Mouse (Mus musculus) neural tube, embryonic 15.5 days (tissue): ENCODE results near the gene Gm19426. TPM values are rescaled to one million over a fixed set of nuclear protein-coding genes. Genes with fewer than 3 reads are reported as not detected.

ENCODE experiments used
- ATAC-seq: fragments of 200-750 bp; cut with Nextera tagmentation; 2 replicates; pipeline ENCODE4 v1.8.0; 2017; ENCODE audit warnings: mild to moderate bottlenecking, moderate TSS enrichment, moderate library complexity; ENCODE audit not compliant: low FRiP score
- H3K27ac ChIP-seq: fragments of 300-500 bp; sonication (generic); replicated peaks from 2 replicates; pipeline ENCODE4 v1.5.1; 2015; ENCODE audit warnings: mild to moderate bottlenecking, inconsistent platforms
- H3K27me3 ChIP-seq: fragments of 300-500 bp; sonication (generic); replicated peaks from 2 replicates; pipeline ENCODE4 v1.6.1; 2015; ENCODE audit warnings: inconsistent platforms
- H3K36me3 ChIP-seq: fragments of 300-500 bp; sonication (generic); 2 replicates; pipeline ENCODE4 v1.6.1; 2015; ENCODE audit warnings: inconsistent platforms
- H3K4me1 ChIP-seq: fragments of 300-500 bp; sonication (generic); 2 replicates; pipeline ENCODE4 v1.6.1; 2015; ENCODE audit warnings: inconsistent platforms
- H3K4me2 ChIP-seq: fragments of 300-500 bp; sonication (generic); 2 replicates; pipeline ENCODE4 v1.6.1; 2015; ENCODE audit warnings: inconsistent platforms, mild to moderate bottlenecking, moderate library complexity
- H3K4me3 ChIP-seq: fragments of 300-500 bp; sonication (generic); replicated peaks from 2 replicates; pipeline ENCODE4 v1.5.1; 2015; ENCODE audit warnings: mild to moderate bottlenecking, inconsistent platforms
- H3K9ac ChIP-seq: fragments of 300-500 bp; sonication (generic); replicated peaks from 2 replicates; pipeline ENCODE4 v1.6.1; 2015; ENCODE audit warnings: mild to moderate bottlenecking, inconsistent platforms
- H3K9me3 ChIP-seq: fragments of 300-500 bp; sonication (generic); replicated peaks from 2 replicates; pipeline ENCODE4 v1.6.1; 2016; ENCODE audit warnings: inconsistent platforms
- WGBS: fragments of 180-500 bp; shearing (Covaris S2); methylation state at CpG from one replicate; pipeline ENCODE4 v1.1.7; 2015; ENCODE audit warnings: mixed read lengths; 5-methylcytosine and 5-hydroxymethylcytosine counted together
- polyA plus RNA-seq: library from polyadenylated mRNA; unstranded; fragments of >200 nt; fragmentation: Nextera tagmentation; extraction: Ambion mirVana; gene quantifications from 2 replicates; pipeline ENCODE4 v1.2.1, GENCODE M21; 2015

Gm19426 gene
- polyA plus RNA-seq, result 5.0 and 5.9 TPM in 2 replicates

DNA sequence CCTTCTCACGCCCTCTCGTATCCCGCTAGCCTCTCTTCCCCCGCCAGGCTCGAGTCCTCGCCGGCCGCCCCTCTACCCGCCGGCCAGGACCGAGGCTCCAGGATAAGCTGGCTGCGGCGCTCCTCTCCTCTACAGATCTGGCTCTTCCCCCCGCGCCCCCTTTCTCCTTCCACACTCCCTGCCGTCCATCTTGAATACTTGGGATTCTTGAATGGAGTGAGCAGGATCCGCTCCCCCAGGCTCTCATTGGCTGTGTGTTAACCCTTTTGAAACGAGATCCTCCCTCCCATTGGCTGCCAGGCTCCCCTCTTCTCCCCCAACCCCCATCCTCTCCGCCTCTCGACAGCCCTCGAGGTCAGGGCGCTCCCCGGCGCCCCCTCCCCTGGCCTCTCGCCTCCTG is at the start of gene Gm19426:
Gm19426 (minus strand) TSS at position 95 of the 400 bp plus-strand sequence.
- ATAC-seq, result peak; percentile 94
- WGBS, result under 1% methylated on average over 25 of the region's 25 CpGs

DNA sequence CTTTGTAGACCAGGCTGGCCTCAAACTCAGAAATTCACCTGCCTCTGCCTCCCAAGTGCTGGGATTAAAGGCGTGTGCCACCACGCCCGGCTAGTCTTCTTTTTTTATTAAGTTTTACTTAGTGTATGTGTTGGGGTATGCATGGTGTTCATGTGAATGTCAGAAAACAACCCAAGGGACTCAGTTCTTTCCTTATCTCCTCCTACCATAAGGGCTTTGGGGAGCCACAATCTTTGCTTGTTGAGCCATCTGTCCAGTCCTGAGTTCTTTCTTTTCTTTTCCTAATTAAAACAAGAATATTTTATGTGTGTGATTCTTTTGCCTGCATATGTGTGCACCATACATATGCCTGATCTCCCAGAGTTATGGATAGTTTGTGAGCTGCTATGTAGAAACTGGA is 49.7 kb upstream of the Gm19426 start:
- H3K9me3 ChIP-seq, result no peaks in the 10 kb centered on the region
- H3K9ac ChIP-seq, result no peak overlapping the region
- peaks cover 6% of the 10 kb centered on the region for H3K4me1 ChIP-seq
- no peak overlapping the region for H3K4me2 ChIP-seq
- WGBS, result 88% methylated on average over 3 of the region's 3 CpGs
- no peak for ATAC-seq
- no peak overlapping the region for H3K27ac ChIP-seq
- no peaks in the 10 kb centered on the region for H3K36me3 ChIP-seq
- H3K4me3 ChIP-seq, result no peak overlapping the region
- no peaks in the 10 kb centered on the region for H3K27me3 ChIP-seq

More for the DNA sequence above, at the start of gene Gm19426:
- H3K9ac ChIP-seq, result peak within 1 kb of the TSS; percentile 97
- H3K4me2 ChIP-seq, result peak within 1 kb of the TSS; percentile 88
- no peaks in the 10 kb centered on the region for H3K9me3 ChIP-seq
- H3K36me3 ChIP-seq, result no peaks in the 10 kb centered on the region
- H3K27ac ChIP-seq, result peak within 1 kb of the TSS; percentile 98
- H3K27me3 ChIP-seq, result no peaks in the 10 kb centered on the region
- H3K4me3 ChIP-seq, result peak within 1 kb of the TSS; percentile 90
- peaks cover 49% of the 10 kb centered on the region for H3K4me1 ChIP-seq

DNA sequence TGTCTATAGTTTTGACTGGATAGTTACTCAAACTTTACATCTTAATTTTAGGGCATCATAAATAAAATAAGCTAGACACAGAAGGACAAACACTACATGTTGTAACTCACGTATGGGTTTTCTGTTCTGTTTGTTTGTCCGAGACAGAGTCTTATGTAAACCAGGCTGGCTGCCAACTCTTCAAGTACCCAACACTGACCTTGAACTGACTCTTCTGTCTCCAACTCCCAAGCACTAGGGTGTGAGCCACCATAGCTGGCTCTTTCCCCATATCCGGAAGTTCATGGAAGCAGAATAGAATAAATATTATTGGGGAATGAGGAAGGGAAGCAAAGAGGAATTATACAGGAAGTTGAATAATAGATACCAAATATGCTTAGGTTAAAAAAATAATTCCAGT is 49.1 kb upstream of the Gm19426 start:
- no peaks in the 10 kb centered on the region for H3K36me3 ChIP-seq
- no peaks in the 10 kb centered on the region for H3K4me1 ChIP-seq
- H3K27me3 ChIP-seq, result no peaks in the 10 kb centered on the region
- 84% methylated on average over 3 of the region's 3 CpGs for WGBS
- no peak overlapping the region for H3K27ac ChIP-seq
- ATAC-seq, result no peak
- H3K4me3 ChIP-seq, result no peak overlapping the region
- no peak overlapping the region for H3K9ac ChIP-seq
- H3K9me3 ChIP-seq, result no peaks in the 10 kb centered on the region
- no peak overlapping the region for H3K4me2 ChIP-seq

DNA sequence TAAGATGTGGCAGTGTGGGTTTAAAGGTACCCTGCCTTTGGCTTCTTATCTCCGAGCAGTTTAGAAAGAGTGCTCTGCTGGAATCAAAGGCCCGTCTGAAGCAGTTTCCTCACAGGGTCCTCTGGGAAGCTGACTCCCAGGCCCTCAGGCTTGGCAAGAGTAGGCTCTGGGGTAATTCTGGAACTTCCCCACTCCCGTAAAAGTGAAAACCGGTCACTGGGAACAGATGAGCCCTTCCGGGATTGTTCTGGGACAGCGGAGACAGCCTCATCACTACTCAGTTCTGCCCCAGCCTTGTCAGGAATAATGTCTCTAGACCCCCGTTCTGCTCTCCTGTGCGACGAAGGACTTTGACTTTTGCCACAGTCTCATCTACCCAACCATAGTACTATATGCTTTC is 47.0 kb upstream of the Gm19426 start:
- H3K27me3 ChIP-seq, result no peaks in the 10 kb centered on the region
- 50% methylated on average over 9 of the region's 9 CpGs for WGBS
- no peak overlapping the region for H3K27ac ChIP-seq
- H3K4me2 ChIP-seq, result no peak overlapping the region
- no peaks in the 10 kb centered on the region for H3K4me1 ChIP-seq
- no peak overlapping the region for H3K4me3 ChIP-seq
- no peak for ATAC-seq
- H3K9me3 ChIP-seq, result no peaks in the 10 kb centered on the region
- no peak overlapping the region for H3K9ac ChIP-seq
- no peaks in the 10 kb centered on the region for H3K36me3 ChIP-seq

DNA sequence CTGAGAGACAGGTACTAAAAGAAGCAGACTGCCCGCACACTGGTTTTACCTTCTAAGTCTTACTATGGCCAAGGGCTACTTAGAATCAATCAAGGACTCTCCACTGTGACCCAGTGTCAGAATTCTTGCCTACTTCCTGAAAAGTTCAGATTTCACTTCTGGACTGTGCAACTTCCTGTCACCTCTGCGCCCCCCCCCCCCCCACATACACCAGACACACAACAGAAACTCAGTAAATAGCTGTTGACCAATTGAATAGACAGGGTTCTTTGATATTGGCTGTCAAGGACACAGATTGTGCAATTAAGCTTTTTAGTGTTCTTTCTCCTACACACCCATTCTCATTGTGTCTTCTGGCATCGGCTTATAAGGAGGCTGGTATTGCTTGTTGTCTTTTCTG is 44.9 kb upstream of the Gm19426 start:
- Histone ChIP-seq H3K27ac (no peak overlapping the region), H3K9me3 (no peaks in the 10 kb centered on the region), H3K36me3 (no peaks in the 10 kb centered on the region), H3K9ac (no peak overlapping the region), H3K4me3 (no peak overlapping the region), H3K27me3 (no peaks in the 10 kb centered on the region), H3K4me1 (no peaks in the 10 kb centered on the region), H3K4me2 (no peak overlapping the region)
- 85% methylated on average over 3 of the region's 3 CpGs for WGBS
- ATAC-seq, result no peak

DNA sequence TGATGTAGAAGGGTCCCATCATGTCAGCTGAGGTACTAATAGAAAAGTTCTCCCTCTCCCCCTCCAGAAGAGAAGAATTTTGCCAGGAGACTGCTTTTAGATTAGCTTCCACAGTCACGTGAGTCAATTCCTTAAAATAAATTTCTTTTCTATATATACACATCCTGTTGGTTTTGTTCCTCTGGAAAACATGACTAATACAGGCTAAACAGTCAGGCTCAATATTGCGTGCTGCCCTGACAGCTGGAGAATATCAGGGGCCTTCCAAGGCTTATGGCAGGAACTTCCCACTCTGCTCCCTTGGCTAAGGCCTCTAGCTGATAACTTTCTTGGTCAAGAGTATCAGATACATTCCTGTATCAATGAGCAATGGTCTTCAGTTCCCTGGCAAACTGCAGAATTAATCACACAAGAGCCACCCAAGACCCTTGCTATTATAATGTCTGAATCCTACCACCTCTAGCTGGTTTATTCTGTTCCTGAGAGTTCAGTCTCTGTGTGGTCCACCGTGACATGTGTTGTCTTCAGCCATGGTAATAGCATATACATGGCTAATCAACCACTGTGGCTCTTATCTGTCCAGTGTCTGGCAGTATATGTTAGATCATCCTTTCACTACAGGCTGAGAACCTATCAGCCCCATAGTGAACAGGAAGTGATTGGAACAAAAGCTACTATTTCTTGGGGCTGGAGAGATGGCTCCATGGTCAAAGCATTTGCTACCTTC is 40.5 kb upstream of the Gm19426 start:
- Histone ChIP-seq H3K4me1 (no peaks in the 10 kb centered on the region), H3K36me3 (no peaks in the 10 kb centered on the region), H3K27ac (no peak overlapping the region), H3K4me3 (no peak overlapping the region), H3K4me2 (no peak overlapping the region), H3K9me3 (no peaks in the 10 kb centered on the region), H3K9ac (no peak overlapping the region), H3K27me3 (no peaks in the 10 kb centered on the region)
- 90% methylated on average over 3 of the region's 3 CpGs for WGBS
- ATAC-seq, result no peak

DNA sequence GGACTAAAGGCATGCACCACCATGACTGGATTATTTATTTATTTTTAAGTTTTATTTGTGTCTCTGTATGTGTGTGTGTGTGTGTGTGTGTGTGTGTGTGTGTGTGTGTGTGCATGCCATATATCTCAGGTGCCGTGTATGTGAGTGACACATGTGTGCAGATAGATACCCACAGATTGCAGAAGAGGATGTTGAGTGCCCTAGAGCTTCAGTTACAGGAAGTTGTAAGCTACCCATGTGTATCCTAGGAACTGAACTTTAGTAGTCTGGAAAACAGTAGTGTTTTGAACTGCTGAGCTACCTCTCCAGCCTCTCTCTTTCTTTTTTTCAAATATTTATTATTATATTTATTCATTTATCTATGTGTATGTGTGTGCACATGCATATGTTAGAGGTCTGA is 39.9 kb upstream of the Gm19426 start:
- no peaks in the 10 kb centered on the region for H3K36me3 ChIP-seq
- H3K4me1 ChIP-seq, result no peaks in the 10 kb centered on the region
- H3K9me3 ChIP-seq, result no peaks in the 10 kb centered on the region
- no peaks in the 10 kb centered on the region for H3K27me3 ChIP-seq
- no peak for ATAC-seq
- WGBS, result 81% methylated on average over 1 of the region's 1 CpGs
- H3K9ac ChIP-seq, result no peak overlapping the region
- H3K4me2 ChIP-seq, result no peak overlapping the region
- H3K27ac ChIP-seq, result no peak overlapping the region
- no peak overlapping the region for H3K4me3 ChIP-seq

DNA sequence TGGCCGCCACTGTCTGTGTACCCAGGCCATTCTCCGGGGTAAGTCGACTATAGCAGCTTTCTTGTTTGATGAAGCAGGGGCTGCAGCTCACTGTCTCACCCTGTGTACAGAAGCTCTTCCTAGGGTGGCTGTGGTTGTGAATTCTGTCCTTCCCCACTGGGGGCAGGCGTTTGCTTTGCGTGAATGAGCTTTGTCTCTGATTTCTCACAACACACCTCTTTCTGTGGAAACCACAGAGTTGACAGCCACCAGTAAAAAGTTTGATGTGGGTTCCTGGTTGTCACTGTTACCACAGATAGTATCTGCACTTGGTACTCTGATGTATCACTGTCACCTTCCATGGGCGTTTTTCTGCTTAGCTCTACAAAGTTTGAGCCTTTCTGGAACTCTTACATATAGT is 35.8 kb upstream of the Gm19426 start:
- 66% methylated on average over 6 of the region's 6 CpGs for WGBS
- ATAC-seq, result no peak

DNA sequence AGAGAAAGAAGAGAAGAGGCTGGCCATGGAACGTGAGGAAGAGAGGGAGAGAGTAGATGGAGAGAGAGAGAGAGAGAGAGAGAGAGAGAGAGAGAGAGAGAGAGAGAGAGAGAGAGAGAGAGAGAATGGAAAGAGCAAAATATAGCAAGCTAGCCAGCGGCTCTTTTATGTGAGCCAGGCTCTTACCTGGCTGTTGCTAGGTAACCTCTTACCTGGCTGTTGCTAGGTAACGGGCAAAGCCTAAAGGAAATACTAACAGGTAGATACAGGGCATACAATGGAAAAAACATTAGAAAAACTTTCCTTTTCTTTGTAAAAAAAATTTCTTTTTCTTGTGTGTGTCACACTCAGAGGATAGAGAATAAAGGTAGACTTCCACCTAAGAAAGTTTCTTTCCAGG is 34.3 kb upstream of the Gm19426 start:
- Histone ChIP-seq H3K36me3 (no peaks in the 10 kb centered on the region), H3K27ac (no peak overlapping the region), H3K4me3 (no peak overlapping the region), H3K4me2 (no peak overlapping the region), H3K9me3 (no peaks in the 10 kb centered on the region), H3K27me3 (no peaks in the 10 kb centered on the region), H3K4me1 (peaks cover 10% of the 10 kb centered on the region), H3K9ac (no peak overlapping the region)
- WGBS, result 63% methylated on average over 3 of the region's 3 CpGs
- ATAC-seq, result 0 out of 2 replicates have a peak, but pooled peaks have one; percentile 54

More for the DNA sequence above, 35.8 kb upstream of the Gm19426 start:
- no peaks in the 10 kb centered on the region for H3K9me3 ChIP-seq
- H3K4me3 ChIP-seq, result no peak overlapping the region
- no peak overlapping the region for H3K4me2 ChIP-seq
- no peaks in the 10 kb centered on the region for H3K36me3 ChIP-seq
- no peaks in the 10 kb centered on the region for H3K27me3 ChIP-seq
- no peak overlapping the region for H3K9ac ChIP-seq
- H3K27ac ChIP-seq, result no peak overlapping the region
- peaks cover 7% of the 10 kb centered on the region for H3K4me1 ChIP-seq

DNA sequence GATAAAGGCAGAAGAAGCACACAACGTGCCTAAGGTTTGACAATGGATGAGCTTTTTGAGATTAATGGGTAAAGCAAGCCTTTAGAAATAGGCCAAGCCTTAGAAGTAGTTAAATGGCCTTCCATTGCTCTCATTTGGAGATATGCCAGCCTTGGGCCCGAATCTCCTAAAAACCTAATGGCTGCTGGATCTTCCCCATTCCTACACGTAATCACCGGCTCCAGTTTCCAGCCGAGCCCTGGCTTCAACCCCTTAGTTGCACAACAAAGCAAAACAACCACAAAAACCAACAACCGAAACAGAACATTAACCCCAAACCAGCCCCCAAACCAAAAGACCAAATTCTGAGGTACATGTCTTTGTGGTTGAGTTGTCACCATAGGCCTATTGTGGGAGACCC is 32.2 kb upstream of the Gm19426 start:
- no peak overlapping the region for H3K9ac ChIP-seq
- H3K27ac ChIP-seq, result no peak overlapping the region
- H3K4me3 ChIP-seq, result no peak overlapping the region
- no peak for ATAC-seq
- H3K9me3 ChIP-seq, result no peaks in the 10 kb centered on the region
- 63% methylated on average over 6 of the region's 6 CpGs for WGBS
- peaks cover 10% of the 10 kb centered on the region for H3K4me1 ChIP-seq
- no peaks in the 10 kb centered on the region for H3K36me3 ChIP-seq
- H3K27me3 ChIP-seq, result no peaks in the 10 kb centered on the region
- no peak overlapping the region for H3K4me2 ChIP-seq

DNA sequence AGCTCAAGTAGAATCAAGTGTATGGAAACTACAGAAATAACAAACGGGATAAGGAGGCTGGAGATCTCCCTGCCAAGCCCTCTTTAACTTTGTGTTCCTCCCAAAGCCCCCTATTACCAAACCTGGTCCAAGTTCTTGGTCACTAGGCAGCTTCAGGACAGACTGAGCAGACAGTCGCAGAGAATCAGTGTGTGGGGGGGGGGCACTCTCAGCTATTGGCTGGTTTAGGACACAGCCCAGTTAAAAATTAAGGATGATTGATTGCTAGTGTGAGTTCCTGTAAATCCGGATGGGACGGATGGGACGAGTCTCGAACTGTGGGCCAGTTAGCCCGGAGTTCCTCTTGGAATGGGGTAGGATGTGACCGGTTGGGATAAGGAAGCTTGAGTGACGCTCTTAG is 31.8 kb upstream of the Gm19426 start, which contains the start of gene Serping1:
Serping1 (minus strand) TSS at position 204 of the 400 bp plus-strand sequence.
- H3K9ac ChIP-seq, result peak within 1 kb of the TSS; percentile 38; the same call in 1 of the 2 replicates
- H3K36me3 ChIP-seq, result no peaks in the 10 kb centered on the region
- no peak within 1 kb of the TSS for H3K27ac ChIP-seq
- 49% methylated on average over 9 of the region's 9 CpGs for WGBS
- no peak for ATAC-seq
- no peaks in the 10 kb centered on the region for H3K9me3 ChIP-seq
- H3K4me2 ChIP-seq, result peak within 1 kb of the TSS; percentile 58
- peak within 1 kb of the TSS; percentile 29 for H3K4me3 ChIP-seq
- peaks cover 10% of the 10 kb centered on the region for H3K4me1 ChIP-seq
- H3K27me3 ChIP-seq, result no peaks in the 10 kb centered on the region

DNA sequence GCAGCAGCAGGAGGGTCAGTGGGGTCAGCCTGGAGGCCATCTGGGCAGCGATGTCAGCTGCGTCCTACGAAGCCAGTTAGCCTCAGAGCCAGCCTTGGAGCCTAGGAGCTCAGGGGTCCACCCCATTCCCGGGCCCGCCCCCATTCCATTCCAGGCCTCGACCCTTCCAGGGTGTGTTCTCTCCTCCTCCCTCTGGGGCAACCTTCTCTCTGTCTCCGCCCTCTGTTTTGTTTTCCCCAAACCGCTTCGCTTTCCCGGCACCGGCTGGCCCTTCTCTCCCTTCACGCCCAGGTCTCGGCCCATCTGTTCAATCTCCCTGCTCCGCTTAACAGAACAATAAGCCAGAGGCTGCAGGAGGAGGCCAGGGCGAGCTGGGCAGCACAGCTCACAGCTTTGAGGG is 31.3 kb upstream of the Gm19426 start:
- Histone ChIP-seq H3K4me3 (peak overlapping the region; percentile 29), H3K9me3 (no peaks in the 10 kb centered on the region), H3K27me3 (no peaks in the 10 kb centered on the region), H3K36me3 (no peaks in the 10 kb centered on the region), H3K9ac (peak overlapping the region; percentile 38; the same call in 1 of the 2 replicates), H3K4me1 (peaks cover 10% of the 10 kb centered on the region), H3K4me2 (peak overlapping the region; percentile 58), H3K27ac (no peak overlapping the region)
- 3% methylated on average over 14 of the region's 15 CpGs for WGBS
- ATAC-seq, result peak; percentile 77
